Mouse (Mus musculus): ENCODE measurements around the gene Fndc3b.
"Not testable (repeated sequence)": the region's sequence is repeated elsewhere in the genome, so short reads cannot be mapped to it uniquely, and the experiment has no call there.

Fndc3b gene

GRCm38 (mm10) chr3:27518935-27519334, 192.2 kb downstream of the Fndc3b start:
- no peak for DNase-seq (ENCODE audit: extremely low read depth, low read depth, low spot score)

- no peak for DNase-seq (ENCODE audit: extremely low read depth, low read depth, low spot score)
Measured at GRCm38 (mm10) chr3:27516536-27516935, 194.6 kb downstream of the Fndc3b start.

GRCm38 (mm10) chr3:27511765-27512164, 199.3 kb downstream of the Fndc3b start:
- no peak for DNase-seq (ENCODE audit: extremely low read depth, low read depth, low spot score)

GRCm38 (mm10) chr3:27506886-27507285, 204.2 kb downstream of the Fndc3b start:
- no peak for DNase-seq (ENCODE audit: extremely low read depth, low read depth, low spot score)

- DNase-seq (ENCODE audit: extremely low read depth, low read depth, low spot score), result no peak
Measured at GRCm38 (mm10) chr3:27505582-27505981, 205.5 kb downstream of the Fndc3b start.

- DNase-seq (ENCODE audit: extremely low read depth, low read depth, low spot score), result no peak
Measured at GRCm38 (mm10) chr3:27503279-27504038, 207.6 kb downstream of the Fndc3b start.

GRCm38 (mm10) chr3:27495296-27496073, 215.6 kb downstream of the Fndc3b start:
- DNase-seq (ENCODE audit: extremely low read depth, low read depth, low spot score), result no peak

GRCm38 (mm10) chr3:27494698-27495097, 216.4 kb downstream of the Fndc3b start:
- DNase-seq (ENCODE audit: extremely low read depth, low read depth, low spot score), result no peak

GRCm38 (mm10) chr3:27494066-27494465, 217.0 kb downstream of the Fndc3b start:
- DNase-seq (ENCODE audit: extremely low read depth, low read depth, low spot score), result no peak

- no peak for DNase-seq (ENCODE audit: extremely low read depth, low read depth, low spot score)
Measured at GRCm38 (mm10) chr3:27491821-27492220, 219.3 kb downstream of the Fndc3b start.

GRCm38 (mm10) chr3:27491367-27491766, 219.7 kb downstream of the Fndc3b start:
- no peak for DNase-seq (ENCODE audit: extremely low read depth, low read depth, low spot score)

GRCm38 (mm10) chr3:27490891-27491290, 220.2 kb downstream of the Fndc3b start:
- DNase-seq (ENCODE audit: extremely low read depth, low read depth, low spot score), result no peak

- DNase-seq (ENCODE audit: extremely low read depth, low read depth, low spot score), result no peak
Measured at GRCm38 (mm10) chr3:27489550-27489949, 221.6 kb downstream of the Fndc3b start.

- no peak for DNase-seq (ENCODE audit: extremely low read depth, low read depth, low spot score)
Measured at GRCm38 (mm10) chr3:27485141-27485540, 226.0 kb downstream of the Fndc3b start.

- DNase-seq (ENCODE audit: extremely low read depth, low read depth, low spot score), result no peak
Measured at GRCm38 (mm10) chr3:27484698-27485097, 226.4 kb downstream of the Fndc3b start.

- DNase-seq (ENCODE audit: extremely low read depth, low read depth, low spot score), result no peak
Measured at GRCm38 (mm10) chr3:27483762-27484161, 227.3 kb downstream of the Fndc3b start.

GRCm38 (mm10) chr3:27483321-27483720, 227.8 kb downstream of the Fndc3b start:
- DNase-seq (ENCODE audit: extremely low read depth, low read depth, low spot score), result no peak

GRCm38 (mm10) chr3:27481738-27482137, 229.4 kb downstream of the Fndc3b start:
- DNase-seq (ENCODE audit: extremely low read depth, low read depth, low spot score), result no peak

- DNase-seq (ENCODE audit: extremely low read depth, low read depth, low spot score), result no peak
Measured at GRCm38 (mm10) chr3:27479378-27479777, 231.7 kb downstream of the Fndc3b start.

- DNase-seq (ENCODE audit: extremely low read depth, low read depth, low spot score), result no peak
Measured at GRCm38 (mm10) chr3:27478563-27479156, 232.4 kb downstream of the Fndc3b start.

GRCm38 (mm10) chr3:27477749-27478148, 233.4 kb downstream of the Fndc3b start:
- not testable (repeated sequence) for DNase-seq (ENCODE audit: extremely low read depth, low read depth, low spot score)

- no peak for DNase-seq (ENCODE audit: extremely low read depth, low read depth, low spot score)
Measured at GRCm38 (mm10) chr3:27475899-27476298, 235.2 kb downstream of the Fndc3b start.
